Mouse (Mus musculus) embryo, embryonic 9.5 days (tissue): ENCODE results near the gene Prss22.
"Not testable (repeated sequence)": the region's sequence is repeated elsewhere in the genome, so short reads cannot be mapped to it uniquely, and the experiment has no call there.

Experiments used
- DNase-seq: peaks from one replicate; pipeline ENCODE4 v3.0.0-alpha.2; 2017; ENCODE audit errors: extremely low spot score

The Prss22 gene

GRCm38 (mm10) chr17:23995421-23995820 lies 2.5 kb downstream of the Prss22 start:
- no peak for DNase-seq

GRCm38 (mm10) chr17:23994667-23995066 lies 3.2 kb downstream of the Prss22 start:
- no peak for DNase-seq

GRCm38 (mm10) chr17:23993559-23994428 lies 4.1 kb downstream of the Prss22 start:
- peak; percentile 93 for DNase-seq

- peak; percentile 14 for DNase-seq
These were observed 4.9 kb downstream of the Prss22 start for GRCm38 (mm10) chr17:23992789-23993553.

GRCm38 (mm10) chr17:23989802-23990201 lies 8.1 kb downstream of the Prss22 start:
- DNase-seq = no peak

- DNase-seq = no peak
These were observed 12.9 kb downstream of the Prss22 start for GRCm38 (mm10) chr17:23984989-23985388.

- DNase-seq = peak; percentile 27
These were observed 15.0 kb downstream of the Prss22 start for GRCm38 (mm10) chr17:23982912-23983311.

GRCm38 (mm10) chr17:23980297-23980909 lies 17.5 kb downstream of the Prss22 start, which contains the start of gene Prss30:
Gene Prss30 (minus strand): TSS chr17:23980566.
- DNase-seq = no peak

GRCm38 (mm10) chr17:23979471-23979870 lies 18.4 kb downstream of the Prss22 start:
- DNase-seq = no peak

GRCm38 (mm10) chr17:23976665-23977064 lies 21.2 kb downstream of the Prss22 start:
- no peak for DNase-seq

- no peak for DNase-seq
These were observed 26.6 kb downstream of the Prss22 start for GRCm38 (mm10) chr17:23971315-23971714.

GRCm38 (mm10) chr17:23969231-23969630 lies 28.7 kb downstream of the Prss22 start:
- DNase-seq = peak; percentile 64

GRCm38 (mm10) chr17:23968780-23969179 lies 29.1 kb downstream of the Prss22 start:
- no peak for DNase-seq

GRCm38 (mm10) chr17:23966658-23967401 lies 31.1 kb downstream of the Prss22 start:
- DNase-seq = no peak

GRCm38 (mm10) chr17:23965805-23966425 lies 32.0 kb downstream of the Prss22 start:
- no peak for DNase-seq

- no peak for DNase-seq
These were observed 36.3 kb downstream of the Prss22 start for GRCm38 (mm10) chr17:23961573-23962122.

GRCm38 (mm10) chr17:23960084-23960738 lies 37.7 kb downstream of the Prss22 start:
- peak; percentile 88 for DNase-seq

- DNase-seq = no peak
These were observed 42.7 kb downstream of the Prss22 start, which contains the start of gene Sbpl for GRCm38 (mm10) chr17:23955174-23955573. Gene Sbpl (minus strand): TSS chr17:23955274.

GRCm38 (mm10) chr17:23950828-23951227 lies 47.1 kb downstream of the Prss22 start:
- not testable (repeated sequence) for DNase-seq

- DNase-seq = no peak
These were observed 48.8 kb downstream of the Prss22 start for GRCm38 (mm10) chr17:23949068-23949467.
